Mouse (Mus musculus) induced T-regulatory cell, adult 2 months (primary cell): ENCODE data around the gene Rab12.
"Not testable (repeated sequence)": the region's sequence is repeated elsewhere in the genome, so short reads cannot be mapped to it uniquely, and the experiment has no call there.

Experiments used
- DNase-seq: peaks from one replicate; pipeline ENCODE4 v3.0.0-alpha.2; 2012; ENCODE audit warnings: low read depth

Gene Rab12

GRCm38 (mm10) chr17:66519554-66520553 is at the start of gene Rab12:
Gene Rab12, minus strand, starts transcription at chr17:66519729.
- peak; percentile 90 for DNase-seq

- DNase-seq, result no peak
These were observed 44.7 kb upstream of the Rab12 start for GRCm38 (mm10) chr17:66564213-66564612.

- DNase-seq, result no peak
These were observed 44.0 kb upstream of the Rab12 start for GRCm38 (mm10) chr17:66563551-66563950.

DNA sequence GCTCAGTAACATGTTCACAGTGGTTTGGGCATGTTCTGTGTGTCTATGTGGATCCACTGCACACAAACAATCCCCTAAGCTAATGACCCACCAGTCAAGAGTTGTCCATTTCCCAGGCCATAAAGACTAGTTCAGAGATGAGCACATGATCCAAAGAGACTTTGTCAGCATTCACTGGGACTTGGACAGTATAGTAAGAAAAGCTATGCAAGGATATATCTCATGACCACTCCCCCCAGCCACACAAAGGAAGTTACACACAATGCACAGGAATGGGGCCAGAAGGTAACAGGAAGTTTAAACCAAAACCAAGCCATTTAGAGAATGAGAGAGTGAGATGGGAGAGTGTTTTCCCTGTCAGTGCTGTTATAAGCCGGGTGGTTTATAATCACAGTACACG is 41.9 kb upstream of the Rab12 start:
- no peak for DNase-seq

- no peak for DNase-seq
These were observed 39.1 kb upstream of the Rab12 start for GRCm38 (mm10) chr17:66558404-66559317.

DNA sequence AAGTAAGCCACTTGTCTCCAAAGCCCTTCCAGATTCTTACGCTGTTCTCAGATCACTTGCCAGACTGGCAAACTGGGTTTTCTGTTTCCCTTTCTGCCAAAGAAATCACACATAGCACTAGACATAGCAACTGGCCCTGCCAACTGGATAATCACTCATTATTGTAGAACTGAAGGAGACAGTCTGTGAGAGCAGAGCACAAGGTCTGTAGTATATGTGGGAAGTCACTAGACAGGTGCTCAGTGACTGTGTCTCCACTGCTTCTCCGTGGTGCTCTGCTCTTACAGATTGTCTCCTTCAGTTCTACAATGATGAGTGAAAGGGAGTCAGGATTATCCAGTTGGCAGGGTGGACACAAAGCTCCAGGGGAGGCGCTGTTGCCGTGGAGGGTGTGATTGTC is 33.2 kb upstream of the Rab12 start:
- no peak for DNase-seq

DNA sequence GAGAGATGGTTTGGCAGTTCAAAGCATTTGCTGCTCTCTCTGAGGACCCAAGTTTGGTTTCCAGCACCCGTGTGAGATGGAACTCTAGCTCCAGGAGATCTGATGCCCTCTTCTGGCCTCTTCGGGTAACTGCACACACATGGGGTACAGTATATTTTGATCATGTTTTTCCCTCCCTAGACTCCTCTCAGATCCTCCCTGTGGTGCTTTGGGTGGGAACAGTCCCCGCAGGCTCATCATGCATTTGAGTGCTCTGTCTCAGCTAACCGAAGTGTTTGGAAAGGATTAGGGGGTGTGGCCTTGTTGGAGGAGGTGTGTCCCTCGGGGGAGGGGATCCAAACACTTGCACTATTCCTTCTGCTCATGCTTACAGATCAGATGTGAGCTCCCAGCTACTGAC is 31.0 kb upstream of the Rab12 start:
- DNase-seq, result no peak

GRCm38 (mm10) chr17:66532285-66532684 is 12.8 kb upstream of the Rab12 start:
- DNase-seq, result no peak

DNA sequence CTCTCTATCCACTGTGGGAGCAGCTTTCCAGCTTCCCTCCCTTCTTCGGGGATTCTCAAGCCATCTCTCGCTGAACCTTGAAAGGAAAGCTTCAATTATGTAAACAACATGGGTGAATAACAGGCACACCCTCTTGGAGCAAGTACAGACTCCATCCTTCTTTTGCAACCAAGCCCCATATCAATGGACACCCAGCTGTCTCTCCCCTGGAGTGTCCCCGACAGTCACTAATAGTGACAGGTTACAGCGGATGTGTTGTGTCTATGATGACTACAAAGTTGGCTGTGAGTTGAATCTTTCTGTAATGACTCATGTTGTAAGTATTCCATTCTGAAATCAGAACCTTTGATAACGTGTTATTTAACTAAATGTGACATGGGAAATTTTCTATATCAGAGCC is 3.9 kb upstream of the Rab12 start:
- DNase-seq, result no peak

DNA sequence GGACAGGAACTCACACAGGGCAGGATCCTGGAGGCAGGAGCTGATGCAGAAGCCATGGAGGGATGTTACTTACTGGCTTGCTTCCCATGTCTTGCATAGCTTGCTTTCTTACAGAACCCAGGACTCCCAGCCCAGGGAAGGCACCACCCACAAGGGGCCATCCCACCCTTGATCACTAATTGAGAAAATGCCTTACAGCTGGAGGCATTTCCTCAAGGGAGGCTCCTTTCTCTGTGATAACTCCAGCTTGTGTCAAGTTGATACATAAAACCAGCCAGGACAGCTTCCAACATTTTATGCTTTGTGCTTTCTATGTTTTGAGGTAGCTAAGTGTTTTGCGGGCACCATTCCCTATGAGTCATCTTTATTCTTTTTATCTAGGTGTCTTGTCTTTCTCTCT is 3.1 kb upstream of the Rab12 start:
- not testable (repeated sequence) for DNase-seq

DNA sequence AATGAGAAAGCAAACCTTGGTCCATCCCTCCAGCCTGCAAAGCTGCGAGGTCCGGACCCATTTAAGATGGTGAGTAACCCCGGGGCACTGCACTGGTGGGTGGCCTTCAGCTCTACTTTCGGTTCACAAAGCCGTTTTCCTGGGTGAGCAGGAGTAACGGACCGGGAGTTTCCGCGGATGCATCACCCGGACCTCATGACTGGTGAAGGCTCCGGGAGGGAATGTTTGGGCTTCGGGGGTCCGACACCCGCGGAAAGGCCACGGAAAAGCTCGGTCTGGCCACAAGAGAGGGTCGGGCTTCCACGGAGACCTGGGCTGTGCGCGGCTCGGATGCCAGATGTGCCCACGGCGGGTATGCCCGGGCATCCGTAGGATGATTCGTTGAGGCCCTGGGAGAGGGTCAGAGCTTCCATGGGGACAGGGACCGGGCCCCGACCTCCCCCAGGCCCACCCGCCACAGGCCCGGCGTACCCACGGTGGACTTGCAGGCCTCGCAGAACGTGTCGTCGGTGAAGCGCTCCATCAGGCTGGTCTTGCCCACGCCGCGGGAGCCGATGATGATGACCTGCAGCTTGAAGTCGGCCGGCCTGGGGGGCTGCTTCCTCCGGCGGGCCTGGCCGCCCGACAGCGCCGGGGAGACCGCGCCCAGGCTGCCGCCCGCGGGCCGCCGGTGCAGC is 514 bp downstream of the Rab12 start:
- DNase-seq, result peak; percentile 74

- no peak for DNase-seq
These were observed 2.6 kb downstream of the Rab12 start for GRCm38 (mm10) chr17:66516953-66517352.

GRCm38 (mm10) chr17:66514288-66514995 is 5.1 kb downstream of the Rab12 start:
- no peak for DNase-seq

DNA sequence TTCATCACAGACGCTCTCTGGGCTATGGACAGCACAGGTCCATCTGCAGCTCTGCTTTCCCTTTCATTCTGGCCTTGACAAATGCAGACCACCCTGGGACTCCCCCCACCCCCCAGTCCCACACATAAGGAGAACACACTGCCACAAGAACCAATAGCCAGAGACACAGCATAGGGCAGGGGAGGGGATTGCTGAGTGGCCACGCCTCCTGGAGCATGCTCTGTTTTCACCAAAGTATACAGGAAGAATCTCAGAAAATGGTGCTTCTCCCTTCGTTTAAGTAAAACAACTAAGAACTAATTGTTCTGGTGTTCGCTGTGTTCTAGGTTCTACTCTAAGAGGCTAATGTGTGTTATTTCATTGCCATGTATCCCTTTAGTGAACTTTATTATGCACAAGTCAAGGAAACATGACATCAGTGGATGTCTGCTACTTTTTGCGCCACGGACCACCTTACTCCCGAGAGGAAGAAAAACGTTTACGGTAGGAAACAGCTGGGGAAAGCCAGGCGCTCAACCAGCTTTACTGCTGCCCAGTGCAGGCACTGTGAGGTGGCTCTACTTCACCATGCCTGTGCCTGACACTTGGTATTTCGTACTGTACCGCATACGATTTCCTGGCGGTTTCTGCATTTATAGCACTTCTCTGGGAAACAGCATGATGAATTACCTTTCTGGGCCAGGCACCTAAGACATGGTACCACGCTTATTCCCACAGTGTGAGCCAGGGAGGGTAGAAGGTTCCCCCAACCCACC is 7.2 kb downstream of the Rab12 start:
- DNase-seq, result peak; percentile 44

GRCm38 (mm10) chr17:66510221-66510683 is 9.3 kb downstream of the Rab12 start:
- DNase-seq, result no peak

DNA sequence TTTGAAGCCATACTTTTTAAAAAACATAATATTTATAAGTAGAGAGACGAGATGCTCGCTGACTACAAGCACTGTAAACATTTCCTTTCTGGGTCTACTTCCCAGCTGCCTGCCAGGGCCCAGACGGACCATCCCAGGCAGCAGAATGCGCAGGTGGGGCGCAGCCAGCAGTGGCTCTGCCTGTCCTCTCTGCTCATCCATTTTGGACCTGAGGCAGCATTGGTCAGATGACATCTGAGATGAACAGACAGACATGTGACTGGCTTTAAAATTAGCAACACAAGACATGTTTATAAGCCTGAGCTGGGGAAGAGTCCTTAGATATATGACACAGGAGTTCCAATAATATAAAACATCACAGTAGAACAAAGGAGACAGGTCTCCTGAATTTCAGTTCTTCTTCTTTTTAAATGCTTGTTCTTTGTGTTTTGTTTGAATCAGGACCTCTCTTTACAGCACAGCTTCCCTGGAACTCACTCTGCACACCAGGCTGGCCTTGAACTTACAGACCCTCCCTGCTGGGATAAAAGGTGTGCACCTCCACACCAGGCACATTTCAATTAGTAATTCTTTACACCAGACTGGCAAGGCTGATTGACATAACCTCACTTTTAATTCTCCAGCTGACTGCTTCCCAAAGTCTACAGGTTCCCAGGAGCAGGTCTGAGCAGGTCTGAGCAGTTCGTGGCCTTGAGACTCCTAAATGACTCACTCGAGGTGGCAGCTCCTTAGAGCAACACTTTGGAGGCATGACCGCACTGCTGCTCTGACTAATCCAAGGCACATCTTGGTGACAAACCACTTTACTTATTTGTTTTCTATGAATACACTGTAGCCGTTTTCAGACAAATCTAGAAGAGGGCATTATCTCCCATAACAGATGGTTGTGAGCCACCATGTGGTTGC is 12.2 kb downstream of the Rab12 start:
- DNase-seq, result no peak

GRCm38 (mm10) chr17:66504964-66505363 is 14.6 kb downstream of the Rab12 start:
- DNase-seq, result no peak

DNA sequence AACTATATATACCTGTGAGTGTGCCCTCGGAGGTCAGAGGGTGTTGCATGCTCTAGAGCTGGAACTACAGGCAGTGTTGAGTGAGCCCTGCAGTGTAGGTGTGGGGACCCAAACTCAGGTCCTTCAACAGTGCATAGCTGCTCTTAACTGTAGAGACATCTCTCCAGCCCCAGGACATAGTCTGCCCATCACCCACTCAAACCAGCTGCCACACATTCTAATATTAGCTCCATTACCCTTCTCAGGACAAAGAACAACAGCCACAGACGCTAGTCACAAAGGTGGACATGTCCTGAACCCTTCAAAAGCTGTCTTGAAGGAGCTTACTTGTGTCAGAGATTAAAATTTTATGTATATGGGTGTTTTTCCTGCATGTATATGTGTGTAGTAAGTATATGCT is 15.3 kb downstream of the Rab12 start:
- no peak for DNase-seq

DNA sequence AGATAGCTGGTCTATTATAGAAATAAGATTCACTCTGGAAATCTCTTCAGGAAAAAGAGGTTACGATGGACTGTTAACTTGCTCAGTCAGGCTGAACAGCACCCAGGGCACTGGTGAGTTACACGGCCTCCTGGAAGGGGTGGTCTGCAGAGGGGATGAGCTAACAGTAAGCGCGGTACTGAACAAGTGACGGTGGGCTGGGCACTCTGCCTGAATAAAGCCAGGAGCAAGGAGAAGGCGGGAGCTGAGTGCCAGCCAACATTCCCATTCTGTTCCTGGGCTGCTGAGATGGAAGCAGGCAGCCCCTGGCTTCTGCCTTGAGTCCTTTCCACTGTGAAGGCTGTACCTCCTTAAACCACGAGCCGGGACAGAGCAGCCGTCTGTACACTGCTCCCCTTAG is 16.1 kb downstream of the Rab12 start:
- no peak for DNase-seq

GRCm38 (mm10) chr17:66502865-66503264 is 16.7 kb downstream of the Rab12 start:
- no peak for DNase-seq
